Mouse (Mus musculus): ENCODE results near the gene Slc30a3.

GRCm38 (mm10) chr5:31093151-31094041 is 14.6 kb downstream of the Slc30a3 start:
- TF ChIP-seq CTCF (IDR thresholded peaks at IDR 0.05; ENCODE audit: low read depth) (no peak), EP300 (optimal IDR thresholded peaks at IDR 0.05) (no peak)

All from stomach, postnatal 0 days (tissue).